Mouse (Mus musculus): Measurements from ENCODE around the gene Eva1c. TPM values are rescaled to one million over a fixed set of nuclear protein-coding genes. Genes with fewer than 3 reads are reported as not detected.

The Eva1c gene
- polyA plus RNA-seq, 1 experiment from 2014 or later: 3.3 TPM

- H3K36me3 ChIP-seq: no peaks in the 10 kb centered on the region
- H3K4me3 ChIP-seq: no peak overlapping the region
- no peak for ATAC-seq (ENCODE audit: low FRiP score, low read depth)
- H3K9me3 ChIP-seq: no peaks in the 10 kb centered on the region
- H3K4me2 ChIP-seq (replicated peaks): no peak overlapping the region
- WGBS: 56% methylated on average over 12 of the region's 12 CpGs
- 0 out of 2 replicates have a peak, but pooled peaks cover 11% of the 10 kb centered on the region for H3K27me3 ChIP-seq
- H3K9ac ChIP-seq (replicated peaks): no peak overlapping the region
- H3K27ac ChIP-seq (replicated peaks): no peak overlapping the region
- H3K4me1 ChIP-seq: peaks cover 25% of the 10 kb centered on the region
Measured at GRCm38 (mm10) chr16:90849262-90849661, 22.7 kb downstream of the Eva1c start.

- WGBS: 55% methylated on average over 7 of the region's 7 CpGs
- H3K4me3 ChIP-seq: no peak overlapping the region
- H3K4me2 ChIP-seq (replicated peaks): no peak overlapping the region
- no peak overlapping the region for H3K27ac ChIP-seq (replicated peaks)
- no peak for ATAC-seq (ENCODE audit: low FRiP score, low read depth)
- H3K4me1 ChIP-seq: peaks cover 11% of the 10 kb centered on the region
- H3K9me3 ChIP-seq: no peaks in the 10 kb centered on the region
- H3K9ac ChIP-seq (replicated peaks): no peak overlapping the region
- 0 out of 2 replicates have a peak, but pooled peaks cover 11% of the 10 kb centered on the region for H3K27me3 ChIP-seq
- H3K36me3 ChIP-seq: no peaks in the 10 kb centered on the region
Measured at GRCm38 (mm10) chr16:90850881-90851280, 24.4 kb downstream of the Eva1c start.

GRCm38 (mm10) chr16:90851621-90852334 is 25.3 kb downstream of the Eva1c start:
- Histone ChIP-seq H3K4me2 (replicated peaks) (no peak overlapping the region), H3K9me3 (no peaks in the 10 kb centered on the region), H3K27me3 (0 out of 2 replicates have a peak, but pooled peaks cover 11% of the 10 kb centered on the region), H3K9ac (replicated peaks) (no peak overlapping the region), H3K27ac (replicated peaks) (no peak overlapping the region), H3K4me1 (peaks cover 11% of the 10 kb centered on the region), H3K36me3 (no peaks in the 10 kb centered on the region), H3K4me3 (no peak overlapping the region)
- ATAC-seq (ENCODE audit: low FRiP score, low read depth): no peak
- 51% methylated on average over 10 of the region's 11 CpGs for WGBS

GRCm38 (mm10) chr16:90856552-90857200 is 30.2 kb downstream of the Eva1c start:
- H3K9me3 ChIP-seq: no peaks in the 10 kb centered on the region
- H3K4me1 ChIP-seq: peaks cover 6% of the 10 kb centered on the region; the same call in 1 of the 2 replicates
- no peaks in the 10 kb centered on the region for H3K27me3 ChIP-seq
- no peak overlapping the region for H3K4me2 ChIP-seq (replicated peaks)
- H3K36me3 ChIP-seq: no peaks in the 10 kb centered on the region
- WGBS: 86% methylated on average over 6 of the region's 6 CpGs
- H3K4me3 ChIP-seq: no peak overlapping the region
- H3K27ac ChIP-seq (replicated peaks): no peak overlapping the region
- no peak for ATAC-seq (ENCODE audit: low FRiP score, low read depth)
- H3K9ac ChIP-seq (replicated peaks): no peak overlapping the region

GRCm38 (mm10) chr16:90858206-90858605 is 31.7 kb downstream of the Eva1c start:
- Histone ChIP-seq H3K27ac (replicated peaks) (no peak overlapping the region), H3K9ac (replicated peaks) (no peak overlapping the region), H3K4me2 (replicated peaks) (no peak overlapping the region), H3K4me3 (no peak overlapping the region), H3K27me3 (no peaks in the 10 kb centered on the region), H3K9me3 (no peaks in the 10 kb centered on the region), H3K36me3 (no peaks in the 10 kb centered on the region), H3K4me1 (no peaks in the 10 kb centered on the region)
- ATAC-seq (ENCODE audit: low FRiP score, low read depth): no peak
- WGBS: 83% methylated on average over 4 of the region's 4 CpGs

GRCm38 (mm10) chr16:90863036-90863435 is 36.5 kb downstream of the Eva1c start:
- Histone ChIP-seq H3K9ac (replicated peaks) (no peak overlapping the region), H3K4me1 (peaks cover 10% of the 10 kb centered on the region; the same call in 1 of the 2 replicates), H3K27ac (replicated peaks) (no peak overlapping the region), H3K36me3 (no peaks in the 10 kb centered on the region), H3K27me3 (no peaks in the 10 kb centered on the region), H3K4me3 (no peak overlapping the region), H3K4me2 (replicated peaks) (no peak overlapping the region), H3K9me3 (no peaks in the 10 kb centered on the region)
- no peak for ATAC-seq (ENCODE audit: low FRiP score, low read depth)
- 86% methylated on average over 3 of the region's 3 CpGs for WGBS

GRCm38 (mm10) chr16:90863468-90864046 is 37.0 kb downstream of the Eva1c start:
- ATAC-seq (ENCODE audit: low FRiP score, low read depth): no peak
- Histone ChIP-seq H3K4me3 (no peak overlapping the region), H3K9ac (replicated peaks) (no peak overlapping the region), H3K4me1 (peaks cover 15% of the 10 kb centered on the region; the same call in 1 of the 2 replicates), H3K4me2 (replicated peaks) (no peak overlapping the region), H3K27me3 (no peaks in the 10 kb centered on the region), H3K9me3 (no peaks in the 10 kb centered on the region), H3K27ac (replicated peaks) (no peak overlapping the region), H3K36me3 (no peaks in the 10 kb centered on the region)
- 87% methylated on average over 10 of the region's 10 CpGs for WGBS

GRCm38 (mm10) chr16:90864693-90865092 is 38.2 kb downstream of the Eva1c start:
- Histone ChIP-seq H3K4me2 (replicated peaks) (no peak overlapping the region), H3K4me3 (no peak overlapping the region), H3K9me3 (no peaks in the 10 kb centered on the region), H3K4me1 (peaks cover 15% of the 10 kb centered on the region; the same call in 1 of the 2 replicates), H3K36me3 (no peaks in the 10 kb centered on the region), H3K27me3 (no peaks in the 10 kb centered on the region), H3K27ac (replicated peaks) (no peak overlapping the region), H3K9ac (replicated peaks) (no peak overlapping the region)
- no peak for ATAC-seq (ENCODE audit: low FRiP score, low read depth)
- 69% methylated on average over 7 of the region's 7 CpGs for WGBS

GRCm38 (mm10) chr16:90865652-90866051 is 39.1 kb downstream of the Eva1c start:
- Histone ChIP-seq H3K4me3 (no peak overlapping the region), H3K27ac (replicated peaks) (no peak overlapping the region), H3K36me3 (no peaks in the 10 kb centered on the region), H3K4me1 (peaks cover 15% of the 10 kb centered on the region; the same call in 1 of the 2 replicates), H3K9me3 (no peaks in the 10 kb centered on the region), H3K9ac (replicated peaks) (no peak overlapping the region), H3K4me2 (replicated peaks) (no peak overlapping the region), H3K27me3 (no peaks in the 10 kb centered on the region)
- WGBS: 66% methylated on average over 9 of the region's 9 CpGs
- ATAC-seq (ENCODE audit: low FRiP score, low read depth): no peak

- Histone ChIP-seq H3K9ac (replicated peaks) (no peak overlapping the region), H3K4me3 (no peak overlapping the region), H3K4me1 (peaks cover 15% of the 10 kb centered on the region; the same call in 1 of the 2 replicates), H3K27ac (replicated peaks) (no peak overlapping the region), H3K27me3 (no peaks in the 10 kb centered on the region), H3K9me3 (no peaks in the 10 kb centered on the region), H3K36me3 (no peaks in the 10 kb centered on the region), H3K4me2 (replicated peaks) (no peak overlapping the region)
- no peak for ATAC-seq (ENCODE audit: low FRiP score, low read depth)
- whole genome bisulfite sequencing: 24% methylated on average over 7 of the region's 7 CpGs
Measured at GRCm38 (mm10) chr16:90868129-90868528, 41.6 kb downstream of the Eva1c start.

- WGBS: 87% methylated on average over 4 of the region's 4 CpGs
- Histone ChIP-seq H3K4me2 (replicated peaks) (no peak overlapping the region), H3K9me3 (no peaks in the 10 kb centered on the region), H3K36me3 (no peaks in the 10 kb centered on the region), H3K27me3 (no peaks in the 10 kb centered on the region), H3K27ac (replicated peaks) (no peak overlapping the region), H3K4me1 (peaks cover 15% of the 10 kb centered on the region), H3K9ac (replicated peaks) (no peak overlapping the region), H3K4me3 (no peak overlapping the region)
- no peak for ATAC-seq (ENCODE audit: low FRiP score, low read depth)
Measured at GRCm38 (mm10) chr16:90869361-90869760, 42.8 kb downstream of the Eva1c start.

GRCm38 (mm10) chr16:90872936-90873335 is 46.4 kb downstream of the Eva1c start:
- Histone ChIP-seq H3K27me3 (no peaks in the 10 kb centered on the region), H3K4me2 (replicated peaks) (no peak overlapping the region), H3K27ac (replicated peaks) (no peak overlapping the region), H3K9me3 (no peaks in the 10 kb centered on the region), H3K36me3 (no peaks in the 10 kb centered on the region), H3K4me1 (peaks cover 6% of the 10 kb centered on the region; the same call in 1 of the 2 replicates), H3K4me3 (no peak overlapping the region), H3K9ac (replicated peaks) (no peak overlapping the region)
- 77% methylated on average over 8 of the region's 8 CpGs for WGBS
- ATAC-seq (ENCODE audit: low FRiP score, low read depth): no peak

Measured in midbrain, embryonic 12.5 days (tissue).